Mouse (Mus musculus): ENCODE measurements around the gene Tmsb15l.
A peak's percentile ranks its signal among the peaks of the same experiment; 100 is the strongest.
"Not testable (repeated sequence)": the region's sequence is repeated elsewhere in the genome, so short reads cannot be mapped to it uniquely, and the experiment has no call there.

Tmsb15l gene

DNA sequence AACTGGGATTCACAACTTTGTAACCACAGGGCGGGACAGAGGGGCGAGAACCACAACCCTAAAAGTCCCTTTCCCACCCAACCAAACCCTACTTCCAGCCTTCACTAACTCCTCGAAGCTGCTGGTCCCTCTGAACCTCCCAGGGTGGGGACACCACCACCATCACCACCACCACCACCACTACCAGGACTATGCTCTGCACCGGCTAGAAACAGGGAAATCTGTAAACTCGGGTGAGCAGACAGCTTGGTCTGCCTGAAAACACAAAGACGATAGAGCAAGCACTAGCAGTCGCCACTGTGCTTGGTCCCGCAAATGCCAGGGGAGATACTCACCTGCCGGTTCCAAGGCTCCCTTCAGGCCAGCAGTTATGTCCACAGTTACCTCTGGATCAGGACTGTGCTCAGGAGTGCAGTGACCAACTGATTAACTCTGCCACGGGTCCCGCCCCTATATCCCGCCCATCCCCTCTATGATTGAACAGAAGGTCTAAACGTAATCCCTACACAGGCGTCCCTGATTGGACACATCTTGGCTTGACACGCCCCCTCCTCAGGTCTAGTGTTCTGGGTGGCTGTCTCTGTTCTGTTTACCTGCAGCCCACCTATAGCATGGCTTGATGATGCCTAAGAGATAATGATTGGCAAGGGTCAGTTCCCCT is at the start of gene Tmsb15l, which contains the start of gene Tmsb15b1:
Gene Tmsb15l, minus strand, starts transcription at position 446 of the 661 bp plus-strand sequence.
Gene Tmsb15b1, minus strand, starts transcription at position 451 of the 661 bp plus-strand sequence.
- DNase-seq (ENCODE audit: extremely low read depth, low read depth) = no peak

- peak; percentile 56 for DNase-seq (ENCODE audit: extremely low read depth, low read depth)
Observed at GRCm38 (mm10) chrX:137019310-137019709, 42.6 kb upstream of the Tmsb15l start.

DNA sequence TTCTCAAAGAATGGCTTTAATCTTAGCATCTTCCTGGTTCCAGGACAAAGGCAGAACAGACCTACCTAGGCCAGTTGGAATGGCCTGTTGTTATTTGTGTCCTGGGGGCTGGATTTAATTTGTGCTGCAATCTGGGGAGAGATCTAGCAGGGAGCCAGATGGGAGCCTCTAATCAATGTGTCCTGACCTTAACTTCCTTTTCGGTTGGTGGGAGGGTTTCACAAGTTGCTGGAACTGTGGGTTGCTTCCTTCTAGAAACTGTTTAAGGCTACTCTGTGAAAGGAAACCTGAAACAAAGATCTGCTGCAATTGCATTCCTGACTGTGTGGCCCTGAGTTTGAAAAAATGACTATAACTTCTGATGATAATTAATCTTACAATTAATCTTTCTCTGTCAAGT is 41.0 kb upstream of the Tmsb15l start:
- no peak for DNase-seq (ENCODE audit: extremely low read depth, low read depth)

GRCm38 (mm10) chrX:137015099-137015709 is 38.5 kb upstream of the Tmsb15l start:
- DNase-seq (ENCODE audit: extremely low read depth, low read depth) = peak; percentile 59

DNA sequence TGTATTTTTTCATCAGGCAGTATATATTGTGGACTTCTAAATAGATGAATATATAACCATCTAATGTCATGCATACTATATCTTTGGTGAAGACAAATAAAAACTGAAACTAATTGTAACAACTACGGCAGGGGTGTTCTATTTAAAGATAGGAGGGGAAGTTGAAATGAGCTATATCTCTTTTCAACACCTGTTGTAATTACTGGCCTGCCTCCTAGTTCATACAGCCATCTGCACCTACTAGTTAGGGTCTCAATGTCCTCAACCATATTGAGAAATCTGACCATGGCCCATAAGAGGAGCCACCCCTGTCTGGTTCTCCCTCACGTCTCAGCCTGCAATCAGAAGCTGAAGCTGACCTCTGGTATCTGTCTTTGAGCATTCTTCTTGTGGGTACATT is 19.6 kb upstream of the Tmsb15l start:
- no peak for DNase-seq (ENCODE audit: extremely low read depth, low read depth)

DNA sequence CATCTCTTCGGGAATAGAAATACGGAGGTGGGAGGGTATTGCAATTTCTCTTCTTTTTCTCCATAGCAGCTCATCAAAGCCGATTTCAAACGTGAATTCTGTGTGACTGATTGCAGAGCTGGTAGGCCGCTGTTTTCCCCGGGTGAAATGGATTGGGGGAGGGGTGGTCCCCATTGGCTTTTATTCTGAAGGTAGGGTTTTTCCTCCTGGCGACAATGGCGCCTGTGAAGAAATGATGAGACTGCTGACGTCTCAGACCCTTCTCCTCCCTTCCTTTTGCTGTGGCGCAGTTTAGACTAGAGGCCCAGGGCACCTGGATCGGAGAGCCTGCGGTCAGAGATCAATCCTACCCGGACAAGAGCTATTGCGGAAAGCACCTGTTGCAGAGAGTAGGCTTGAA is 17.0 kb upstream of the Tmsb15l start:
- no peak for DNase-seq (ENCODE audit: extremely low read depth, low read depth)

DNA sequence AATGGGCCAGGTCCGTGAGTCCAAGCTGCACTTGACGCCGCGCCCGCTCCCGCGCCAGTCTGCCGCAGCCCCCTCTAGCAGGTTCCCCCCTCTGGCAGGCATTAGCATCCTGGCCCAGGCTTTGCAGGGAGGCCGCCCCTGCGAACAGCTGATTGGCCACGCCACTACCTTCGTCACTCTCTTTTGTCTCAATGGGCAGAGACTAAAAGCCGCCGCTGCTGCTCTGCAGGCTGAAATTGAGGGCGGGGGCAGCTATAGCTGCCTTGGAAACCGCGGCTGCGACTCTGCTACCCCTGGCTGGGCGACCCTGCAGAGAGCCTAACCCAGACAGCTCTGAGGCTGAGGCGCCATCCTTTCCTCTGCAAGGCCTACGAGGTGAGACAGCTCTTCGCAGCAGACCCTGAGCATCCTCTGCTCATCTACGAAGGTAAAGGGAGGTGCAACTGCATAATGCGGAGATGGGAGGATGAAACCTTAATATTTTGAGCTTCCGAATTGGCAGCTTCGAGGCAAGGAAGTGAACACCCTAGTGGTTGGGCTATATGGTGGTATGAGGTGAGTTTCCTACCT is 16.4 kb upstream of the Tmsb15l start, which contains the start of gene Zcchc18:
Gene Zcchc18, plus strand, starts transcription at position 178 of the 570 bp plus-strand sequence.
- DNase-seq (ENCODE audit: extremely low read depth, low read depth) = no peak

GRCm38 (mm10) chrX:136992191-136992965 is 15.7 kb upstream of the Tmsb15l start:
- DNase-seq (ENCODE audit: extremely low read depth, low read depth) = no peak

DNA sequence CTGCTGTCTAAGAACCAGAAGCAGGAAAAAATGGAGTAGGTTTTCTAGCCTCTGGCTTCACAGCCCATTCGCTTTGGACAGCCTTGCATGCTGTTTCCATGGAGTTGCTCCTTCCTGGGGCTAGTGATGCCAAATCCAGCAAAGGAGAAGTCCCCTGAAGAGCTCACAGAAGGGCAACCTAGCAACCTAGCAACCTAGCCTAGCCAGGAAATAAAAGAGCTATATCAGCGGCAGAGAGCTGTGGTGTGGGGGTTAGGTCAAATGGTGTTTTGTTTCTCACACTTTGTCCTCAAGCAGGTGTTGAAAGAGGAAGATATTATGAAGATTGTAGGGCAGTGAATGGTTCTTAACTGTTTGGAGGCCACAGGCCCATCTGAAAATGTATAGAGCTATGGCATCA is 14.6 kb upstream of the Tmsb15l start:
- no peak for DNase-seq (ENCODE audit: extremely low read depth, low read depth)

- peak; percentile 50 for DNase-seq (ENCODE audit: extremely low read depth, low read depth)
Observed at GRCm38 (mm10) chrX:136986039-136986438, 9.4 kb upstream of the Tmsb15l start.

DNA sequence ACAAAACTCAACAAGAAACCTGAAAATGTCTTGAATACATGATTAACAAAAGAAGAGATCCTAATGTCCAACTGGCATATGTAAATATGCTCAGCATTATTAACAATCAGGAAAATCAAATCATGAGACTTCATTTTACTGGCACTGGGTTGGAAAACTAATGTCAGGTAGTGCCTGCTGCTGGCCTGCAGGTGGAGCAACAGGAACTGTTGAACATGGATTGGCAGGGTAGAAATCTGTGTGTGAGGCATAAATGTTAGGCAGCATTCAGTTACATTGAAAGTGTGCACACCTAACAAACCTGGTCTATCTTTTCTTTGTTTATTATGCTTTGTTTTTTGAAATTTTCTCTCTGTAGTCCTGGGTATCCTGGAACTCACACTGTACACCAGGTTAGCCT is 1.9 kb upstream of the Tmsb15l start:
- no peak for DNase-seq (ENCODE audit: extremely low read depth, low read depth)

DNA sequence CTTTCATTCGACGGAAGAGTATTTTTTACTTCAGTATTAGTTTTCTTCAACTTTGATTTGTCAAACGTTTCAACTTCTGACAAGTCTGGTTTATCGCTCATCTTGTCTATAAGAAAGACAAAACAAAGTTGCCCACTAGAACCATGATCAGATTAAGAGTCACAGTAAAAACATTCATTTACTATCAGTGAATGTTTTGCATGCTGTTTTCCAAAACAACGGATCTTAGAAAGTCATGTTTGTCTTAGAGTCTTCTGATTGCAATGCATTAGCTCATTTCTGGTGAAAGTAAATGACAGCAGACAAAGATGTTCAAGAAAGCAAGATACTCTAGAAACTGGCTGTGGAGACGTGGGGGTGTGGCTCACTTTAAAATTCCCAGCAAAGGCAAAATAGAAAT is 1.3 kb downstream of the Tmsb15l start, which contains the start of gene Tmsb15b2:
Gene Tmsb15b2, minus strand, starts transcription at position 101 of the 400 bp plus-strand sequence.
- DNase-seq (ENCODE audit: extremely low read depth, low read depth) = not testable (repeated sequence)

GRCm38 (mm10) chrX:136959688-136960087 is 17.0 kb downstream of the Tmsb15l start:
- no peak for DNase-seq (ENCODE audit: extremely low read depth, low read depth)

GRCm38 (mm10) chrX:136958300-136958699 is 18.4 kb downstream of the Tmsb15l start:
- not testable (repeated sequence) for DNase-seq (ENCODE audit: extremely low read depth, low read depth)

DNA sequence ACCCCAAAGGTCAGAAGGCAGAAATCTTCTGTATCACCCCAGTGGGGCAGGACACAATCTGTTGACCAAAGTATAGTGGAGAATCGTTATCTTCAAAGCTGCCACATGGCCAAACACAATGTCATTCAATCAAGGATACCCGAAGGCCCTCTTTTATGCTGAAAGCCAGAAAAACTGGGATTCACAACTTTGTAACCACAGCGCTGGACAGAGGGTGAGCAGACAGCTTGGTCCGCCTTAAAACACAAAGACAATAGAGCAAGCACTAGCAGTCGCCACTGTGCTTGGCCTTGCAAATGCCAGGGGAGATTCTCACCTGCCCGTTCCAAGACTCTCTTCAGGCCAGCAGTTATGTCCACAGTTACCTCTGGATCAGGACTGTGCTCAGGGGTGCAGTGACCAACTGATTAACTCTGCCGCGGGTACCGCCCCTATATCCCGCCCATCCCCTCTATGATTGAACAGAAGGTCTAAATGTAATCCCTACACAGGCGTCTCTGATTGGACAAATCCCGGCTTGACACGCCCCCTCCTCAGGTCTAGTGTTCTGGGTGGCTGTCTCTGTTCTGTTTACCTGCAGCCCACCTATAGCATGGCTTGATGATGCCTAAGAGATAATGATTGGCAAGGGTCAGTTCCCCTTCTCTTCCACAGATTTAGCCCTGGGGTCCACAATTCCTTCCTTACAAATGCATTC is 18.9 kb downstream of the Tmsb15l start:
- not testable (repeated sequence) for DNase-seq (ENCODE audit: extremely low read depth, low read depth)

GRCm38 (mm10) chrX:136937985-136938384 is 38.7 kb downstream of the Tmsb15l start:
- peak; percentile 9 for DNase-seq (ENCODE audit: extremely low read depth, low read depth)

GRCm38 (mm10) chrX:136927031-136927430 is 49.6 kb downstream of the Tmsb15l start, which contains the start of gene H2bfm:
Gene H2bfm (plus strand): TSS chrX:136927325.
- no peak for DNase-seq (ENCODE audit: extremely low read depth, low read depth)

GRCm38 (mm10) chrX:136925863-136926262 is 50.8 kb downstream of the Tmsb15l start:
- no peak for DNase-seq (ENCODE audit: extremely low read depth, low read depth)
